Mouse (Mus musculus) mouse embryonic stem cell (cell line): Measurements from ENCODE around the gene Primpol.

Experiments
- in situ Hi-C, 2 experiments: fragments of 300-500 bp; cut with MboI; formaldehyde crosslinking; loops; 1 replicate in 1 of 2; 3 replicates in 1 of 2; pipeline ENCODE4 v1.14.3; 2019 to 2020; ENCODE audit warnings: low sequenced_read_pairs in 2 of 2, low pct_unique_long_range_greater_than_20kb in 1 of 2, mixed read lengths in 1 of 2; ENCODE audit not compliant: unreplicated experiment in 1 of 2

The Primpol gene

DNA sequence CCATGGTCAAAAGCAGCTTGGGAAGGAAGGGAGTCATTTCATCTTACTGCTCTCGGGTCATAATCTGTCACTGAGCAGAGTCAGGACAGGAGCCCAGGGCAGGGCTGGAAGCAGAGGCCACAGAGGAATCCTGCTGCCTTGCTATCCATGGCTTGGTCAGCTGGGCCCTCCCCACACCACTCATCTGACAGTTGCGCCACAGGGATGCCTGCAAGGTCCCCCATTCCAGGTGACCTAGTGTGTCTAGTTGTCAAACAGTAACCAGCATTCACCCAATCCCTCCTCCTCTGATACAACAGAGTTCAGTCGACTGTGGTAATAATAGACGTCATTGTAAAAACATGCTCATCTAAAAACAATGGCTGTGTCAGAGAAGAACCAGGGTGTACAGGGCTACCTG lies 87.5 kb downstream of the Primpol start:
- in situ Hi-C loops: loop anchor here in 1 of 2 experiments (25.0 kb wide), 1 partner anchor 217 kb away; no protein-coding TSS in a partner anchor

DNA sequence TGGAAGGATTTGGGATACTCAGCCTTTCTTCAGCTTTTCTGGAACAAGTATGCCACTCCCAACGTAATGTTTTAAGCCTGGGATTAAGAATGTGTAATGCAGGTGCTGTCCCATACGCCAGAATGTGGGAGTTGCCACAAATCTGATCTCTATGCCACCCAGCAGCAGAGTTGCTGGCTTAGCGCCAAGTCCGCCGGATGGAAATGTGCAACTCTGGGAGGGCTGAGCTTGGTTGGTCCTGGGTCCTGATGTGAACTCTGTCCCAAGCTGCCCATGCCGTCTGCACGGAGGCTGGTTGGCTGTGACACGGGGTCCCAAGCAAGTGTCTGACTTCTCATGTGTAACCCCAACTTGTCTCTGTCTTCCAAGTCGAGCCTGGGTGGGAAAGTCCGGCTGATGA lies 90.2 kb downstream of the Primpol start:
- in situ Hi-C loops: loop anchor here in 1 of 2 experiments (25.0 kb wide), 1 partner anchor 215 kb away; no protein-coding TSS in a partner anchor

DNA sequence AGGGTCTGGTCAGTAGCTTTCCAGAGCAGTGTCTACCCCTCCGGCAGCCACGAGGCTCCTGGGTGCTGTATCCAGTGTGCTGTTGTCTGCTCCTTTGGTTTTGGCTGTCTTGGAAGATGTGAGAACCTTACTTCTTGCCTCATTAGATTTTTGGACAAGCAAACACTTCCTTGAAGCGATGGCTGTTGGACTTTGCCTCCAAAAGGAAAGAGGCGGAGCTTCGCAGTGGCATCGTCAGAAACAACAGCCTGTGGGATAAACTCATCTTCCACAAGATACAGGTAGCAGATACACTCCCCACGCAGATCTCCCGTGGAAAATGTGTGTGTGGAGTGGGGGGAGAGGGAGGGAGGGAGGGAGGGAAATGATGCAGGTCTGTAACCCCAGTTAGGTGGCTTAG lies 90.9 kb downstream of the Primpol start:
- in situ Hi-C loops: loop anchor here in 1 of 2 experiments (25.0 kb wide), 1 partner anchor 214 kb away; no protein-coding TSS in a partner anchor
